Mouse (Mus musculus) frontal cortex, adult (tissue): ENCODE data around the gene Gtdc1.
A peak's percentile ranks its signal among the peaks of the same experiment; 100 is the strongest.
"Not testable (repeated sequence)": the region's sequence is repeated elsewhere in the genome, so short reads cannot be mapped to it uniquely, and the experiment has no call there.

ENCODE experiments used
- ATAC-seq: cut with Nextera tagmentation; 2 replicates; pipeline ENCODE4 v1.9.2; 2017; ENCODE audit warnings: mild to moderate bottlenecking, moderate library complexity, mixed read lengths; ENCODE audit not compliant: low TSS enrichment

The Gtdc1 gene

GRCm38 (mm10) chr2:44780961-44781360 lies 146.5 kb downstream of the Gtdc1 start:
- no peak for ATAC-seq

- ATAC-seq, result no peak
Observed at GRCm38 (mm10) chr2:44763898-44764297, 163.6 kb downstream of the Gtdc1 start.

- peak; percentile 60 for ATAC-seq
Observed at GRCm38 (mm10) chr2:44736618-44737017, 190.8 kb downstream of the Gtdc1 start.

- no peak for ATAC-seq
Observed at GRCm38 (mm10) chr2:44721461-44721860, 206.0 kb downstream of the Gtdc1 start.

GRCm38 (mm10) chr2:44705883-44706615 lies 221.4 kb downstream of the Gtdc1 start:
- ATAC-seq, result peak; percentile 89

- ATAC-seq, result no peak
Observed at GRCm38 (mm10) chr2:44700276-44700675, 227.2 kb downstream of the Gtdc1 start.

GRCm38 (mm10) chr2:44696441-44696840 lies 231.0 kb downstream of the Gtdc1 start:
- peak; percentile 89 for ATAC-seq

- ATAC-seq, result no peak
Observed at GRCm38 (mm10) chr2:44693898-44694297, 233.6 kb downstream of the Gtdc1 start.

- ATAC-seq, result peak; percentile 98
Observed at GRCm38 (mm10) chr2:44664049-44664448, 263.4 kb downstream of the Gtdc1 start.

- ATAC-seq, result peak; percentile 64; the same call in 1 of the 2 replicates
Observed at GRCm38 (mm10) chr2:44659870-44660269, 267.6 kb downstream of the Gtdc1 start.

- no peak for ATAC-seq
Observed at GRCm38 (mm10) chr2:44659011-44659410, 268.4 kb downstream of the Gtdc1 start.

GRCm38 (mm10) chr2:44648537-44648936 lies 278.9 kb downstream of the Gtdc1 start:
- ATAC-seq, result no peak

GRCm38 (mm10) chr2:44646398-44646797 lies 281.1 kb downstream of the Gtdc1 start:
- ATAC-seq, result no peak

- peak; percentile 83 for ATAC-seq
Observed at GRCm38 (mm10) chr2:44639370-44639769, 288.1 kb downstream of the Gtdc1 start.

GRCm38 (mm10) chr2:44638157-44638556 lies 289.3 kb downstream of the Gtdc1 start:
- no peak for ATAC-seq

GRCm38 (mm10) chr2:44633971-44634370 lies 293.5 kb downstream of the Gtdc1 start:
- no peak for ATAC-seq

- no peak for ATAC-seq
Observed at GRCm38 (mm10) chr2:44633064-44633463, 294.4 kb downstream of the Gtdc1 start.

- ATAC-seq, result no peak
Observed at GRCm38 (mm10) chr2:44632584-44632983, 294.9 kb downstream of the Gtdc1 start.

- ATAC-seq, result peak; percentile 36
Observed at GRCm38 (mm10) chr2:44631064-44631463, 296.4 kb downstream of the Gtdc1 start.

- no peak for ATAC-seq
Observed at GRCm38 (mm10) chr2:44628778-44629177, 298.7 kb downstream of the Gtdc1 start.

- no peak for ATAC-seq
Observed at GRCm38 (mm10) chr2:44625154-44625553, 302.3 kb downstream of the Gtdc1 start.

GRCm38 (mm10) chr2:44622471-44622870 lies 305.0 kb downstream of the Gtdc1 start:
- ATAC-seq, result peak; percentile 86

- not testable (repeated sequence) for ATAC-seq
Observed at GRCm38 (mm10) chr2:44599653-44600052, 327.8 kb downstream of the Gtdc1 start.

- ATAC-seq, result no peak
Observed at GRCm38 (mm10) chr2:44594276-44594675, 333.2 kb downstream of the Gtdc1 start.
